Mouse (Mus musculus) right cerebral cortex, postnatal 25 days (tissue): ENCODE data around the gene Nkd2.

Experiments used
- DNase-seq: peaks from one replicate; pipeline ENCODE4 v3.0.0; 2022

Gene Nkd2

GRCm38 (mm10) chr13:73814181-73814580, 33.2 kb downstream of the Nkd2 start:
- DNase-seq = no peak

DNA sequence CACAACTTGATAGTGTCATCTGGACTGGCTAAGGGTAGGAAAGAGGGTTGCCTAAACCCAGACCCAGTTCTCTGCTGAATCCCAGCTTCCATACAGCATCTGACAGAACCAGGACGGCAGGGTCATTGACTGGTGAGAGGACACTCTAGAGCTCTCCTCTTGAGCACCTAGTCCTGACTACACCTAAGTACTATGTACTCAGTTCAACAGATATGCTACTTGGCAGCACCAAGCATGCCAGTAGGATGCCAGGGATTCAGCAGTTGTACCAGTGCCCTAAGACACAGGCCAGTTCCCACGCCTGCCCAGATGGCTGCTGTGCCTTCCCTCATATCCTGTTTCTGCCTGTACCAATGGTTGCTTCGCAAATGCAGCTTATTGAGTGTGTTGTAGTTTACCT, 34.5 kb downstream of the Nkd2 start:
- DNase-seq = no peak

GRCm38 (mm10) chr13:73804914-73805313, 42.5 kb downstream of the Nkd2 start:
- no peak for DNase-seq

DNA sequence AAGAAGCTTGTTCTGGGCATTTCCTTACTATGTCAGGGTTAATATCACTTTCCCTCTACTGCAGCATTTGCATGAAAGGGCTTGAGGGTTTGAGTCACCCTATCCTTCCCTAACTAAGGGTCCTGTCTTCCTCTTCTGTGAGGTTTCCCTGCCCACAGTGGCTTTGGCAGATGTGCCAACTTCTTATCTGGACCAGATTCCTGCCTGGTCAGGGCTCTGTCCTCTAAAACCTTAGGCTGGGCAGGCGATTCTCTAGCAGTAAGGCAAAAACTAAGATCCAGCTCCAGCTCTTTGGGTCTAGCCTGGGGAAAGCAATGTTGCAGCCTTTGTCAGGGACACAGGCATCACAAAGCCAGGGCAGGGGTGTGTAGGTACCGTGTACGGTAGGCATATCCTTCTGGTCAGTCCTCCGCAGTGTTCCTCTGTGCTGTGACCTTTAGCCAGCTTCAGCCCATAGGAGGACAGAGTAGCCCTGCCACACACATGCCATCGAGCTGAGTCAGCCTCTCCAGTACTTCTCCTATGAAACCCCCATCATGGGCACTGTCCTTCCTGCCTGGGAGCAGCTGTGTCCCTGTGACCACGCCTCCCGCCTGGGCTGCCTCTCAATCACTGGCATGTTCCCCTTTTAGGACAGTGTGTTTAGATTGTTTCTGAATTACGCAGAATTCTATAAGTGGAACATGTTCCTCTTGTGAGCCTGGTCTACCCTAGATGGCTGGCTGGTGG, 43.8 kb downstream of the Nkd2 start:
- peak; percentile 13 for DNase-seq

DNA sequence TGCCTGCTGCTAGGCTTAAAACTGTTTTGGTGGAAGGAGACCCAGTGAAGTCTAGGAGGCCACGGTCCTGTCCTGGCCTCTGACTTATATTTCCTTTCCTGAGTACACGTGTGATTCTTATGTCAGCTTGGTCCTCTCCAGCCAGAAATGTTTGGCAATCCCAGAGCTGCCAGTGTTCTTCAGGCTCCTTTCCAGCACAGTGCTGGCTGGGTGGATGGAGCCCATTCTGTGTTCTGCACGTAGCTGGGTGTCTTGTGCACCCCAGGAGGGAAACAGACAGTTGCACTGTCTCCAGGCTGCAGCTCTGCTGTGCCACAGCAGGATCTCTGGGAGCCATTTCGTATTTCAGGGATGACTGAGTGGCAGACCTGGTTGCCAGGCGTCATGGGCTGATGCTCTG, 48.3 kb downstream of the Nkd2 start:
- DNase-seq = no peak

DNA sequence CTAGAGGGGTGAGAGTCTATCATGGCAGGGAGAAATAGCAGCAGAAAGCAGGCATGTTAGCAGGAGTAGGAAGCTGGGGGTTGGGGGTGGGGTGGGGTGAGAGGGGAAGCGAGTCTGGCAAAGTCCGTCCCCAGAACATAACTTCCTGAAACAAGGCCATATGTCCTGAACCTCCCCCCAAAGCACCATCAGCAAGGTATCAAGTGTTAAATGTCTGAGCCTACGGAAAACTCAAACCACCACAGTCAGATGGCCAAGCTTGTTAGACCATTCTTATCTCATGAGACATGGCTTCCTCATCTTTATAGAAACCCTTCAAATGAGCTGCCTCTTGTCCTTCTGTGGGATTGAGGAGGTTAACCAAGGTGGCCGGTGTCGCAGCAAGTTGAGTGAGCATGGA, 54.3 kb downstream of the Nkd2 start:
- no peak for DNase-seq

GRCm38 (mm10) chr13:73792176-73792575, 55.3 kb downstream of the Nkd2 start:
- no peak for DNase-seq

DNA sequence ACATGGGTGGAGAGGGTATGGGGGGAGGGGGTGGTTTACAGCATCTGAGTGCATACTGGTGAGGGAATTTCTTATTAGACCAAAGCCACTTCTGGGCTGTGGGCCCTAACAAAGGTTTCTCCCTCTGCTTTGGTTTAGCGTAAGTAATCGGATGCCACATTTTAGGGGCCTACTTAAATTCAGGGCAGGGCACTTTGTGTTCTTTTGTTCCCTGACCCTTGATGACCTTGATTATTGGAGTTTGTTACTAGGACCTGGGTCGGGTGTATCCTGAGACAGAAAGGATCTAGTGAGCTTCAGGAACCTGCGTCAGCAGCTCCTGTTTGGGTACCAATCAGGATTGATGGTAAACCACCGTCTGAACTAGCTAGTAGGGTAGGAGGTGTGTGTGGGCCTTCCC, 64.9 kb downstream of the Nkd2 start:
- no peak for DNase-seq

DNA sequence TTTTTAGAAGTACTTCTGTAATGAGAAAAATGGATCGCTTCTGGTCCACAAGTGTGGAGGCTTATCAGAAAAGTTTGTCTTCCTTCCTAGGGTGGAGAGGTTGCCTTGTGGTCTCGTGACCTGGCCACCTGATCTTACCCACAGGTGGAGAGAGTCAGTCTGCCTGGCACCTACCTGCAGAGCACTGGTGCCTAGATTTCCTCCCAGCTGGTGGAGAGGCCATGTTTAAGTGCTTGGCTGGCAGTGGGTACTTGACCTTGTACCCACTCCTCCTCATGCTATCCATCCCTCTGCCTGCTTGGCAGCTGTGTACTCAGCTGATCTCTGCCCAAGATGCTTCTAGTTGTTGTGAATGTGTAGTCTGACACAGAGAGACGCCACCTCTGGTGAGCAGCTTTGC, 69.9 kb downstream of the Nkd2 start:
- DNase-seq = no peak

DNA sequence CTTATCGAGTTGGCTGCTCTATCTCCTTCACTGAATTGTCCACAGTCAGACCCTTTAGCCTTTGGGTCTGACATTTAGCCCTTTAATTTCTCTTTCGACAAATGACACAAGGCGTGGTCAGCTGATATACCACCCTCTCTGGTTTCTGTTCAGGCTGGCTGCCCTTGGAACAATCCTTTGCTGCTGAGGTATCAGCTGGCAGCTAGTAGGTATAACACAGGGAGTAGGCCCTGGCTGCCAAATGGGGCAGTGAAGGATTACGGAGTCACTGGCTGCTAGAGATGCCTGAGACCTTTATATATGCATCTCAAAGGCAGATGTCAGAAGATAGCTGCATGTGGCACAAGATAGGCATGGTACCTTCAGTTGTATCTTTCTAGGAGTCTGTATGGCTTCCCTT, 71.6 kb downstream of the Nkd2 start:
- no peak for DNase-seq

DNA sequence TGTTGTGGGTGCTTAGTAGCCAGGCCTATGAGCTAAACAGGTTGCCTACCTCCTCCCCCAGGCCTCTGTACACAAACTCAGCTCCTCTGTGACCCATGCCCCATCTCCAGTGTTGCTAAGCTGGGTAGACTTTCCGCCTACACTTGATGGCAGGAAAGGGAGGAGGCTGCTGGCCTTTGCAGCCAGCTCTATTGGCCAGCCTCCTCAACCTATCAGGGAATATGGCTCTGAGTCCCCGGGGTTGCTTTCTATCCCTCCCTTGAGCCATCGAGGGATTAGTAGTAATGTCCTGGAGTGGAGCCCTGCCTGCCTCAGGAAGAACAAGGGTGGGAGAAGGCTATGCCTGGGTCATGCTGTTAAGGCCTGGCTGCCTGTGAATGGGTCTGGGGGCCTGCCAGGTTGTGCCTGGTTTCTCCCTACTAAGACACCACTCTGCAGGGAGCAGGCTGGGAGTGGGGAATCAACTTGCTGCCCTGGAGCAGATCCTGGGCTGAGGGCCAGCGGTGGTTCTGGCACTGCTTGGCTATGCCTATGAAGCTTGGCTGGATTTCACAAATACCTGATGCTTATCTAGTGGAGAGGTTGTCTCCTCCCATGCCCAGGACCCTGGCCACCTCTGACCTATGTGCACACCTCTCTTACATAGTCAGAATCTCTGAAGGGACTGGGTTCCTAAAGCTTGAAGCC, 73.8 kb downstream of the Nkd2 start:
- DNase-seq = no peak

DNA sequence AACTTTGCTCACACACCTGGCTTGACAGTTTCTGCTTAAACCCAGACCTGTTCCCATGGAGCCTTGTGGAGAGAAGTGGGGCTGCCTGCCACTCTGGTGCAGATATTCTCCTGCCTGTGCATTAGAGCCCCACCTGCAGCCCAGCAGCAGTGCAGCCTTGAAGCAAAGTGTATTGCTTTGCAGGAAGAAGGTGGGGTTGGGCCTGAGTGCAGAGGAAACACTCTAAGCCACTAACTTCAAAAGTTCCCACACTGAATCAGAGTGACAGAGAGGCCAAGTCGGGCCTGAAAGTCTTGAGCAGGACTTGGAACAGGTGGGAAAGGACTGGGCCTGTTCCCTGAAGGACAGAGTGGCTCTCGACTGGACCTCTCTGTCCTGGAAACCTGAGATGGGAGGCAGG, 74.8 kb downstream of the Nkd2 start:
- DNase-seq = no peak

GRCm38 (mm10) chr13:73771131-73771530, 76.3 kb downstream of the Nkd2 start:
- DNase-seq = no peak

DNA sequence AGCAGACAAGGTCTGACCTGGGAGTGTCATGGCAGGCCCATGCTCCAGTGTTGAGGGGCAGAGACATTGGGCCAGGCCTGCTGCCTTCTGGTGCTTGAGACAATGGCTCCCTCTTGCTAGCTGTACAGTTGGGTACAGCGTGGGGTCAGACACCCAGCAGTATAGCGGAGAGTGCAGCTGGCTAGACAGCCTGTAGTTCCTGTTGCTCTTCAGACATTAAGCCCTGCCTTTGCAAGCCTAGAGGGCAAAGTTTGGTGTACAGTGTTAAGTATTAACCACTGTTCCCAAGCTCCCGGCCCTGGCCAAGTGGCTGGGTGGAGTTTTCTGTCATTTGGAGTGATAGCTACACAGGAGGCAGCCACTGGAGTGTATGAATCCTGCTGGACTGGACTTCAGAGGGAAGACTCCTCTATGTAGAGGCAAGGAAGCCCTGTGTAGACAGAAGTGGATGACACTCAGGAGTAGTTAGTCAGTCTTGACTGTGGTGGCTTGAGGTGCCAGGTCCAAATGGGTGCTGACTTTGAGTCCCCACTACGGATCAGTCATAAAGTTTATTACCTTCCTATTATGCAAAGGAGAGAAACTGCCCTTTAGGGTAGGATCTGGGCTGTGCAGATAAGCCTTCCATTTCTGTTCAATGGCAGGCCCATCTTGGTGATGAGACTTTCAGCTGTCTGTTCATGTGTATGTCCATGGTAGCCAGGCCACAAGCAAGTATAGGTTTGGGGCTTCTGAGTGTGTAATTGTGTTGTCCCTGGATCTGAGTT, 77.3 kb downstream of the Nkd2 start:
- no peak for DNase-seq
